Mouse (Mus musculus): ENCODE data around the gene Snrnp200. TPM values are rescaled to one million over a fixed set of nuclear protein-coding genes. Genes with fewer than 3 reads are reported as not detected.

Snrnp200 gene
- polyA plus RNA-seq, 1 experiment from 2014 or later = 75.8 TPM

DNA sequence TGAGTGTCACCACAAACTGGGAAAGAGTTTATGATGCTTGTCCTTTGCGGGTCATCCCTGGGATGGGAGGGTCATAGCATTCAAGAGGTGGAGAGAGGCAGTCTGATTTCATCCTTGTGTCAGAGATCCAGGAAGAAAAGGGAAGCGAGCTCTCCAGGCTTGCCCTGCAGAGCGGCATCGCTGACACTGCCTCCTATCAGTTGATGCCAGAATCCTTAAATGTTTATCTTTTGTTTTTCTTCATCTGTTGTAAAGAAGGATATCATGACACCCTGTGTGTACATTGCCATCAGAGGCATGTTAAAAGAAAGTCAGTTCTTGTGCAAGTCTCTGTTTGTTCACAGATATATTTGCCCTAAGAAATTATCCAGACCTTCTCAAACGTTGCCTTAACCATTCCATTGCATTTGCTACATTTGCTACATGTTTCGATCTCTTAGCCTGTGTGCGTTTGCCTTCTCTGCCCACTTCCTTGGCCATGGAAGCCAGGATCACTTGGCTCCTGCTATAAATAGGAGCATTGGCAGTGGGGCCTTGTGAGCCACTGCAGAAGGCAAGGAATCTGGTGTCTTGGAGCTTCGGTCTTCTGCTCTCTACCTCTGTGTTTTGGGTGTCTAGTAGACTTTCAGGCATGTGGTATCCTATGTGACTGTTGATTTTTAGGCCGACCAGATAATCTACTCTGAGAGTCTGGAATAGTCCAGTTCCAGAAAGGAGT, 42.3 kb downstream of the Snrnp200 start:
- H3K4me2 ChIP-seq (ENCODE audit: low read length) = no peak overlapping the region
- H3K4me3 ChIP-seq (replicated peaks; ENCODE audit: low read depth, low read length) = no peak overlapping the region
- H3K27ac ChIP-seq (replicated peaks; ENCODE audit: low read depth, low read length) = no peak overlapping the region
- no peak overlapping the region for H3K9ac ChIP-seq (replicated peaks; ENCODE audit: low read length)
- H3K9me3 ChIP-seq (ENCODE audit: control insufficient read depth, low read length) = no peaks in the 10 kb centered on the region
- WGBS = 94% methylated on average over 9 of the region's 9 CpGs
- DNase-seq = no peak
- no peaks in the 10 kb centered on the region for H3K27me3 ChIP-seq (ENCODE audit: control insufficient read depth, insufficient read depth, low read length)
- H3K36me3 ChIP-seq (ENCODE audit: control insufficient read depth, insufficient read depth, low read length) = peaks cover 16% of the 10 kb centered on the region
- peaks cover 21% of the 10 kb centered on the region for H3K4me1 ChIP-seq (ENCODE audit: control insufficient read depth, insufficient read depth, low read length)
- ATAC-seq (ENCODE audit: low FRiP score, low TSS enrichment) = no peak

DNA sequence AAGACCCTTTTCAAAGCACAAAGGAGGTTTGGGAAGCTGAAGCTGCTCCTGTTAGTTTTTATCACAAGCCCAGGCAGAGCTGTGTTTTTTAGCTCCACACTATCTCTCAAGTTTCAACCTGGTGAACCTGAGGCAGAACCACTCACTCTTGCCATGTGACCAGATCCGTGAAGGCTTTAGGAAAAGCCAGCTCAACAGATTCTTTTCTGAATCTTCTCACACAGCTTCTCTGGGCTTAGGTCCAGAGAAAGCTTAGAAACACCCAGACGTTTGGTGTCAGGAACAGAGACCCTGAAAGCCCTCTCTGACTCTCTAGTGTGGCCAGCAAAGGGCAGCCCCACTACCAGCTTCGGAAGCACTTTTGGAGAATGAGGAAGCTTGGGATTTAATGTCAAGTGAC, 43.3 kb downstream of the Snrnp200 start:
- Histone ChIP-seq H3K36me3 (ENCODE audit: control insufficient read depth, insufficient read depth, low read length) (peaks cover 13% of the 10 kb centered on the region; the same call in 1 of the 2 replicates), H3K9me3 (ENCODE audit: control insufficient read depth, low read length) (no peaks in the 10 kb centered on the region), H3K27ac (replicated peaks; ENCODE audit: low read depth, low read length) (no peak overlapping the region), H3K4me3 (replicated peaks; ENCODE audit: low read depth, low read length) (no peak overlapping the region), H3K9ac (replicated peaks; ENCODE audit: low read length) (no peak overlapping the region), H3K4me2 (ENCODE audit: low read length) (no peak overlapping the region), H3K4me1 (ENCODE audit: control insufficient read depth, insufficient read depth, low read length) (peaks cover 19% of the 10 kb centered on the region), H3K27me3 (ENCODE audit: control insufficient read depth, insufficient read depth, low read length) (no peaks in the 10 kb centered on the region)
- 90% methylated on average over 3 of the region's 3 CpGs for WGBS
- DNase-seq = no peak
- no peak for ATAC-seq (ENCODE audit: low FRiP score, low TSS enrichment)

DNA sequence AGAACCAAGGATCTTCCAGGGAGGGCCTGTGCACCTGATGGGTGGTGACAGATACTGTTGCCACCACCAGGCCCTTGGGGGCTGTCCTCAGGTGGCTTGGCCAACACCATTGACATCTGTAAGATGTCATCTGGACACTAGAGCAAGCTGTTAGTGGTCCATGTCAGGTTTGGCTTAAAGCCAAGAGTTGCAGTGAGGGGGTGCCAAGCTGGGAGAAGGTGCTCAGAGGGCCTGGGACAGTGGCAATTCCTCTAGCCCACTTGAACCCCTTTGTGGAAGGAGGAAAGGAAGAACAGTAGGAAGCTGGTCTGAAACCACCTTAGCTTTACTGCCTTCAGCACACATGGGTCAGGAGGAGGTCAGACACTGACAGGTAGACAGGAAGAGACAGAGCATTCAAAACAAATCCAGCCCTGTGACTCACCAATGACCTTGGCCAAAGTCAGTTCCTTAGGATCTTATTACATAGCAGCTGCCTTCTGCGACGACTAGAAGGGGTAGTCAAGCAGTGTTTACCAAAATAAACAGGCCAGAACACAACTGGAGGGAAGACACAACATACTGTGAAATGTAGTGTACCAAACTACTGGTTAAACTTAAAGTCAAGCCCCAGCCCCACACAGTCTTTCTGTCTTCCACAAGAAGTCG, 43.8 kb downstream of the Snrnp200 start:
- Histone ChIP-seq H3K27ac (replicated peaks; ENCODE audit: low read depth, low read length) (no peak overlapping the region), H3K4me3 (replicated peaks; ENCODE audit: low read depth, low read length) (no peak overlapping the region), H3K27me3 (ENCODE audit: control insufficient read depth, insufficient read depth, low read length) (no peaks in the 10 kb centered on the region), H3K9me3 (ENCODE audit: control insufficient read depth, low read length) (no peaks in the 10 kb centered on the region), H3K36me3 (ENCODE audit: control insufficient read depth, insufficient read depth, low read length) (peaks cover 18% of the 10 kb centered on the region), H3K4me2 (ENCODE audit: low read length) (no peak overlapping the region), H3K4me1 (ENCODE audit: control insufficient read depth, insufficient read depth, low read length) (peaks cover 13% of the 10 kb centered on the region), H3K9ac (replicated peaks; ENCODE audit: low read length) (0 out of 2 replicates have a peak overlapping the region, but pooled peaks have one; percentile 9)
- ATAC-seq (ENCODE audit: low FRiP score, low TSS enrichment) = no peak
- DNase-seq = no peak
- 88% methylated on average over 3 of the region's 3 CpGs for WGBS

DNA sequence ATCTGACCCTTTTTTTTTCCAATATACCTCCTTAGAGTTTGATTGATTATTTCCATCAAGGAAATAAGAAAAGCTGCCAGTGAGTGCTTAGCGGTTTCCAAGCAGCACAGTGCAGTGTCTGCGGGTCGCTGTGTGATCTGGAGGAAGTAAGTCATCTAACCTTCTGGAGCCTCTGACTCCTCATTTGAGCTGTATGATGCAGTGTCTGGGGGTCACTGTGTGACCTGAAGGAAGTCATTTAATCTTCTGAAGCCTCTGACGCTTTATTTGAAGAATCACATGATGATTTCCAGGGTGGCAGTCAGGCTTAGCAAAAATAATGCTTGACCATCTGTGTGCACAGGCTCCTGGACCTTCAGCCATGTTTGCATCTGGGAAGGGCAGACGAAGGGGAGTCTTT, 44.6 kb downstream of the Snrnp200 start:
- no peaks in the 10 kb centered on the region for H3K9me3 ChIP-seq (ENCODE audit: control insufficient read depth, low read length)
- DNase-seq (no peak), ATAC-seq (ENCODE audit: low FRiP score, low TSS enrichment) (no peak)
- H3K27me3 ChIP-seq (ENCODE audit: control insufficient read depth, insufficient read depth, low read length) = no peaks in the 10 kb centered on the region
- H3K4me3 ChIP-seq (replicated peaks; ENCODE audit: low read depth, low read length) = no peak overlapping the region
- WGBS = 87% methylated on average over 5 of the region's 5 CpGs
- peaks cover 26% of the 10 kb centered on the region for H3K36me3 ChIP-seq (ENCODE audit: control insufficient read depth, insufficient read depth, low read length)
- H3K4me1 ChIP-seq (ENCODE audit: control insufficient read depth, insufficient read depth, low read length) = peaks cover 12% of the 10 kb centered on the region
- no peak overlapping the region for H3K27ac ChIP-seq (replicated peaks; ENCODE audit: low read depth, low read length)
- no peak overlapping the region for H3K4me2 ChIP-seq (ENCODE audit: low read length)
- no peak overlapping the region for H3K9ac ChIP-seq (replicated peaks; ENCODE audit: low read length)

DNA sequence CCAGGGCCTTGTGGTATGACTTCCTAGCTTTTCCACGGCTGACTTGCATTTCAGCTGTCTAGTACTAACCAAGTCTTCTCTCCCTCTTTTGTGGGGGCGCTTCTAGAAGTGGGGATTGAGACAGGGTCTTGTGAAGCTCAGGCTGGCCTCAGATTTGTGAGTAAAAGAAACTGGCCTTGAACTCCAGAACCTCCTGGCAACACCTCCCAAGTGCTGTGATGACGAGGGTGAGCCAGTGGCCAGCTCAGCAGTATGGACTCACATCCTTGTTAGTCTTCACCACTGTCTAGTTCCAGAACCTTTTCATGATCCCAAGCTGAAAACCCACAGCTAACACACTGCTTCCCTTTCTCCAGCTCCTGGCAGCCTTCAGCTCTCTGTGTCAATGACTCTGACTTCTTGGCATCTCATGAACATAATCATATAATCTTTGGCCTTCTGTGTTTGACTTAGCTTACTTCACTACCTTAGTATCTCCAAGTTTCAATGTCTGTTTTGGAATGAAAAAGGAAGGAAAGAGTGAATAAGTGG, 46.5 kb downstream of the Snrnp200 start:
- Histone ChIP-seq H3K27me3 (ENCODE audit: control insufficient read depth, insufficient read depth, low read length) (no peaks in the 10 kb centered on the region), H3K4me1 (ENCODE audit: control insufficient read depth, insufficient read depth, low read length) (peaks cover 3% of the 10 kb centered on the region; the same call in 1 of the 2 replicates), H3K4me2 (ENCODE audit: low read length) (no peak overlapping the region), H3K36me3 (ENCODE audit: control insufficient read depth, insufficient read depth, low read length) (peaks cover 44% of the 10 kb centered on the region), H3K4me3 (replicated peaks; ENCODE audit: low read depth, low read length) (no peak overlapping the region), H3K9ac (replicated peaks; ENCODE audit: low read length) (no peak overlapping the region), H3K27ac (replicated peaks; ENCODE audit: low read depth, low read length) (no peak overlapping the region), H3K9me3 (ENCODE audit: control insufficient read depth, low read length) (no peaks in the 10 kb centered on the region)
- WGBS = 84% methylated on average over 3 of the region's 3 CpGs
- ATAC-seq (ENCODE audit: low FRiP score, low TSS enrichment) = no peak
- DNase-seq = no peak

DNA sequence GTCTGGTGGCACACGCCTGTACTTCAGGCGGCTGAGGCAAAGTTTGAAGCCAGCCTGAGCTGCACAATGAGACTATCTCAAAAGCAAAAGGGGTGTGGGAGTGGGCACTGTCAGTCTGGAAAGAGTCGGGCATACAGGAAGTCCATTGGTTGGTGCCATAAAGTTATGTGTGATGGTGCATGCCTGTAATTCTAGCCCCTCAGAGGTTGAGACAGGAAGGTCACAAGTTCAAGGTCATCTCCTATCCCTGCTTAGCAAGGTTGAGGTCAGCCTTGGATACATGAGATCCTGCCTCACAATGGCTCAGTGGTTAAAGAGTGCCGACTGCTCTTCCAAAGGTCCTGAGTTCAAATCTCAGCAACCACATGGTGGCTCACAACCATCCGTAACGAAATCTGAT, 47.1 kb downstream of the Snrnp200 start:
- no peaks in the 10 kb centered on the region for H3K27me3 ChIP-seq (ENCODE audit: control insufficient read depth, insufficient read depth, low read length)
- no peak overlapping the region for H3K9ac ChIP-seq (replicated peaks; ENCODE audit: low read length)
- H3K4me3 ChIP-seq (replicated peaks; ENCODE audit: low read depth, low read length) = no peak overlapping the region
- no peak overlapping the region for H3K27ac ChIP-seq (replicated peaks; ENCODE audit: low read depth, low read length)
- H3K36me3 ChIP-seq (ENCODE audit: control insufficient read depth, insufficient read depth, low read length) = peaks cover 48% of the 10 kb centered on the region
- no peak for ATAC-seq (ENCODE audit: low FRiP score, low TSS enrichment)
- H3K4me1 ChIP-seq (ENCODE audit: control insufficient read depth, insufficient read depth, low read length) = no peaks in the 10 kb centered on the region
- no peak for DNase-seq
- 94% methylated on average over 6 of the region's 6 CpGs for WGBS
- no peaks in the 10 kb centered on the region for H3K9me3 ChIP-seq (ENCODE audit: control insufficient read depth, low read length)
- no peak overlapping the region for H3K4me2 ChIP-seq (ENCODE audit: low read length)

DNA sequence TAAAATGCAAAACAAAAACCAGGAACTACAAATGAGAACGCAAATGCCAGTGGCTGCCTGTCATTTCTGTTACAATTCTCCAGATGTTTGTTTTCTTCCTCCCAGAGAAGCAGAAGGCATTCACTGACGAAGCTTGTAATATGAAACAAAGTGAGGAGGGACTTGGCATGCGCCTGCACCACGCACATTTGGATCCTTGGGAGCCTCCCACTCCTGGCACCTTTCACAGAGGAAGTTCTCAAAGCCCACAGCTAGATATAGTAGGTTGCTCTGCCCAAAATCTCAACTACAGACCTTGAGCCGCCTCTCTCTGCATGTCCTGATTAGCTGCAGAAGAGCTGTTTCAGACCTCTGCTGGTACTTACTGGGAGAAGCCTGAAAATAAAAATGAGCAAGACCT, 51.2 kb downstream of the Snrnp200 start:
- Histone ChIP-seq H3K9ac (replicated peaks; ENCODE audit: low read length) (no peak overlapping the region), H3K27me3 (ENCODE audit: control insufficient read depth, insufficient read depth, low read length) (no peaks in the 10 kb centered on the region), H3K4me2 (ENCODE audit: low read length) (no peak overlapping the region), H3K4me3 (replicated peaks; ENCODE audit: low read depth, low read length) (no peak overlapping the region), H3K27ac (replicated peaks; ENCODE audit: low read depth, low read length) (no peak overlapping the region), H3K36me3 (ENCODE audit: control insufficient read depth, insufficient read depth, low read length) (peaks cover 43% of the 10 kb centered on the region), H3K4me1 (ENCODE audit: control insufficient read depth, insufficient read depth, low read length) (no peaks in the 10 kb centered on the region), H3K9me3 (ENCODE audit: control insufficient read depth, low read length) (no peaks in the 10 kb centered on the region)
- ATAC-seq (ENCODE audit: low FRiP score, low TSS enrichment) (no peak), DNase-seq (no peak)
- WGBS = 92% methylated on average over 5 of the region's 5 CpGs

DNA sequence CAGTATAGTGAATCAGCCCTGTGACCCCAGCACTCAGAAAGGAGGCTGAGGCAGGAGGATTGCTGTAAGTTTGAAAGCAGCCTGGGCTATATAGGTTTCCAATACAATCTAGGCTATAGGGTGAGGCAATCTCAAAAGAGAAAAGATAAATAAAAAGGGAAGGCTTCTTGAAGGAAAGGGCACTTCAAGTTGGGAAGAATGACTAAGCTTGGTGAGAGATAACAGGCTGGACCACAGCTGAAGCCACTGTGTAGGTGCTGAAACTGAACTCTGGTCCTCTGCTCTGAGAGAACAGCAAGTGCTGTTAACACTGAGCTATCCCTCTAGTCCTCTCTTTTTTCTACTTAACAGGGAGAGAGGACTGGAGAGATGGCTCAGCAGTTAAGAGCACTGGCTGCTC, 54.3 kb downstream of the Snrnp200 start:
- ATAC-seq (ENCODE audit: low FRiP score, low TSS enrichment) = no peak

DNA sequence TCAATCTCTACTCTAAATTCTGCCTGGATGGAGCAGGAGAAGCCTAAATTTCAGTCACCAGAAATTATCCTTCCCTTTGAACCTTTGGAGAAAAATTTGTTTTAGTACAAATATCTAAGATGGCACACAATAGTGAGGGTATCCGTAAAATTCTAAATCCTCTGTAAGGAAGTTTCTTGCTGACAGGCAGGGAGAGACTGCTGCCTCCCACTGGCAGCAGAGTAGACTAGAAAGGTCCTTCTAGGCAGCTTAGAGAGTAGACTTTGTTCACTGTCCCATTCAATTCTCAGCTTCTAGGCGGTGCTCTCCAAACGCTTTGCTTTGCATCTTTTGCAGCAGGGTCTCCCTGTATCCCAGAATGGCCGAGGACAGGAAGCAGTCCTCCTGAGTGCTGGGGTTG, 59.7 kb downstream of the Snrnp200 start:
- no peak overlapping the region for H3K9ac ChIP-seq (replicated peaks; ENCODE audit: low read length)
- DNase-seq = no peak
- H3K4me3 ChIP-seq (replicated peaks; ENCODE audit: low read depth, low read length) = no peak overlapping the region
- no peaks in the 10 kb centered on the region for H3K9me3 ChIP-seq (ENCODE audit: control insufficient read depth, low read length)
- no peak overlapping the region for H3K4me2 ChIP-seq (ENCODE audit: low read length)
- no peaks in the 10 kb centered on the region for H3K36me3 ChIP-seq (ENCODE audit: control insufficient read depth, insufficient read depth, low read length)
- H3K27me3 ChIP-seq (ENCODE audit: control insufficient read depth, insufficient read depth, low read length) = no peaks in the 10 kb centered on the region
- ATAC-seq (ENCODE audit: low FRiP score, low TSS enrichment) = no peak
- WGBS = 34% methylated on average over 4 of the region's 4 CpGs
- H3K27ac ChIP-seq (replicated peaks; ENCODE audit: low read depth, low read length) = no peak overlapping the region
- peaks cover 8% of the 10 kb centered on the region for H3K4me1 ChIP-seq (ENCODE audit: control insufficient read depth, insufficient read depth, low read length)

More for the DNA sequence above, 54.3 kb downstream of the Snrnp200 start:
- DNase-seq = no peak
- Histone ChIP-seq H3K4me3 (replicated peaks; ENCODE audit: low read depth, low read length) (no peak overlapping the region), H3K27me3 (ENCODE audit: control insufficient read depth, insufficient read depth, low read length) (no peaks in the 10 kb centered on the region), H3K36me3 (ENCODE audit: control insufficient read depth, insufficient read depth, low read length) (peaks cover 26% of the 10 kb centered on the region), H3K27ac (replicated peaks; ENCODE audit: low read depth, low read length) (no peak overlapping the region), H3K4me1 (ENCODE audit: control insufficient read depth, insufficient read depth, low read length) (no peaks in the 10 kb centered on the region), H3K4me2 (ENCODE audit: low read length) (no peak overlapping the region), H3K9ac (replicated peaks; ENCODE audit: low read length) (no peak overlapping the region), H3K9me3 (ENCODE audit: control insufficient read depth, low read length) (no peaks in the 10 kb centered on the region)
